Mouse (Mus musculus) heart, postnatal 0 days (tissue): ENCODE data around the gene Foxj3. TPM values are rescaled to one million over a fixed set of nuclear protein-coding genes. Genes with fewer than 3 reads are reported as not detected.

ENCODE experiments used
- ATAC-seq: fragments of 200-750 bp; cut with Nextera tagmentation; 2 replicates; pipeline ENCODE4 v1.8.0; 2017; ENCODE audit warnings: low read depth, moderate number of reproducible peaks, moderate library complexity; ENCODE audit not compliant: insufficient read depth
- DNase-seq: peaks from one replicate; pipeline ENCODE4 v3.0.0-alpha.2; 2016; ENCODE audit warnings: low spot score
- H3K27ac ChIP-seq: fragments of 300-500 bp; sonication (generic); 2 replicates; pipeline ENCODE4 v1.5.1; 2014; ENCODE audit warnings: low read depth, mild to moderate bottlenecking
- H3K27me3 ChIP-seq: fragments of 300-500 bp; sonication (generic); 2 replicates; pipeline ENCODE4 v1.6.1; 2014; ENCODE audit warnings: low read length, mixed read lengths; ENCODE audit not compliant: control insufficient read depth, insufficient read depth
- H3K36me3 ChIP-seq: fragments of 300-500 bp; sonication (generic); replicated peaks from 2 replicates; pipeline ENCODE4 v1.6.1; 2014; ENCODE audit warnings: low read length, mixed read lengths; ENCODE audit not compliant: control insufficient read depth, insufficient read depth
- H3K4me1 ChIP-seq: fragments of 300-500 bp; sonication (generic); 2 replicates; pipeline ENCODE4 v1.6.1; 2014; ENCODE audit warnings: antibody characterized with exemption; ENCODE audit not compliant: control insufficient read depth, insufficient read depth
- H3K4me2 ChIP-seq: fragments of 300-500 bp; sonication (generic); 2 replicates; pipeline ENCODE4 v1.6.1; 2014; ENCODE audit warnings: low read depth, mild to moderate bottlenecking, low read length, moderate library complexity
- H3K4me3 ChIP-seq: fragments of 300-500 bp; sonication (generic); 2 replicates; pipeline ENCODE4 v1.5.1; 2014; ENCODE audit warnings: low read depth, low read length
- H3K9ac ChIP-seq: fragments of 300-500 bp; sonication (generic); replicated peaks from 2 replicates; pipeline ENCODE4 v1.6.1; 2014; ENCODE audit warnings: low read depth, low read length, mixed read lengths
- H3K9me3 ChIP-seq: fragments of 300-500 bp; sonication (generic); replicated peaks from 2 replicates; pipeline ENCODE4 v1.6.1; 2016; ENCODE audit warnings: low read length; ENCODE audit not compliant: control insufficient read depth
- CTCF ChIP-seq: IDR thresholded peaks from 2 replicates; pipeline ENCODE4 v1.5.1; 2016; ENCODE audit warnings: antibody characterized with exemption, control low read depth, low read depth
- EP300 ChIP-seq: IDR thresholded peaks from 2 replicates; pipeline ENCODE4 v1.6.1; 2016; ENCODE audit warnings: antibody characterized with exemption, low read depth
- WGBS: fragments of 180-500 bp; shearing (Covaris S2); extraction: QIAGEN DNeasy Blood & Tissue Kit; methylation state at CpG from one replicate; pipeline ENCODE4 v1.1.7; 2014; 5-methylcytosine and 5-hydroxymethylcytosine counted together
- polyA plus RNA-seq: library from polyadenylated mRNA; unstranded; fragments of >200 nt; fragmentation: Nextera tagmentation; extraction: Ambion mirVana; gene quantifications from 2 replicates; pipeline ENCODE4 v1.2.1, GENCODE M21; 2015
- total RNA-seq: library from RNA; depleted of rRNA; stranded (reverse); fragments of >200 nt; gene quantifications from 2 replicates; pipeline ENCODE4 v1.2.3, GENCODE M21; 2014; ENCODE audit warnings: low replicate concordance

Gene Foxj3
- total and polyA plus RNA-seq, 2 experiments from 2014 or later = 10.7 to 16.6 TPM

GRCm38 (mm10) chr4:119657011-119657410 is 120.2 kb downstream of the Foxj3 start:
- no peak overlapping the region for H3K4me2 ChIP-seq
- 83% methylated on average over 1 of the region's 1 CpGs for WGBS

GRCm38 (mm10) chr4:119658246-119658645 is 121.4 kb downstream of the Foxj3 start:
- ATAC-seq = no peak
- H3K9ac ChIP-seq = no peak overlapping the region
- WGBS = 20% methylated on average over 2 of the region's 2 CpGs
- H3K4me2 ChIP-seq = no peak overlapping the region
- H3K9me3 ChIP-seq = peaks cover 5% of the 10 kb centered on the region; the same call in 1 of the 2 replicates
- no peak for DNase-seq
- no peaks in the 10 kb centered on the region for H3K27me3 ChIP-seq
- H3K4me3 ChIP-seq = no peak overlapping the region
- H3K36me3 ChIP-seq = no peaks in the 10 kb centered on the region
- no peak overlapping the region for H3K27ac ChIP-seq
- peaks cover 20% of the 10 kb centered on the region for H3K4me1 ChIP-seq
- no peak for TF ChIP-seq EP300
- no peak for TF ChIP-seq CTCF

More at GRCm38 (mm10) chr4:119657011-119657410, 120.2 kb downstream of the Foxj3 start:
- Histone ChIP-seq H3K36me3 (no peaks in the 10 kb centered on the region), H3K4me3 (no peak overlapping the region), H3K4me1 (peaks cover 11% of the 10 kb centered on the region), H3K27me3 (no peaks in the 10 kb centered on the region), H3K27ac (no peak overlapping the region), H3K9me3 (peaks cover 10% of the 10 kb centered on the region; the same call in 1 of the 2 replicates), H3K9ac (no peak overlapping the region)
- DNase-seq (no peak), ATAC-seq (no peak)
- TF ChIP-seq EP300 (no peak), CTCF (no peak)

GRCm38 (mm10) chr4:119658731-119659130 is 121.9 kb downstream of the Foxj3 start, which contains the start of gene Guca2b:
Gene Guca2b (minus strand): TSS chr4:119658954.
- no peak within 1 kb of the TSS for H3K4me2 ChIP-seq
- no peak within 1 kb of the TSS for H3K9ac ChIP-seq
- TF ChIP-seq CTCF (no peak), EP300 (no peak)
- peaks cover under 1% of the 10 kb centered on the region; the same call in 1 of the 2 replicates for H3K9me3 ChIP-seq
- no peak for DNase-seq
- WGBS = 82% methylated on average over 4 of the region's 4 CpGs
- no peak within 1 kb of the TSS for H3K4me3 ChIP-seq
- H3K27me3 ChIP-seq = no peaks in the 10 kb centered on the region
- no peak within 1 kb of the TSS for H3K27ac ChIP-seq
- peaks cover 20% of the 10 kb centered on the region for H3K4me1 ChIP-seq
- no peak for ATAC-seq
- no peaks in the 10 kb centered on the region for H3K36me3 ChIP-seq

DNA sequence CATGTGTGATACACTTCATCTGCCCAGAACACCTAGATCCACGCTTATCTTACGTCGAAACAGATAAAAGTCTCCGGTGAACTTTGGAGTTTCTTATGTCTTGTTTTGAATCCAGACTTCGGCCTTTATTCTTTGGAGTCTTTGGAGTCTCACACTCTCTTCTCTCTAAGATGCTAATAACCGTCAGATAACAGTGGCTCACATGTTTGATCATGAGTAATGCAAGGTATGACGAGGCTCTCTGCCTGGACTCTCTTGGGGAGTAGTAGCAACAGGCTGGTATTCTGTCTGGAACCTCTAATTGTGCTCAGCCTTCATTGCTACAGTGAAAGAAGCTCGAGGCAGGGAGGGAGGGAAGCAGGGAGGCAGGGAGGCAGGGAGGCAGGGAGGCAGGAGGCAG is 123.2 kb downstream of the Foxj3 start:
- no peak overlapping the region for H3K27ac ChIP-seq
- peaks cover 22% of the 10 kb centered on the region for H3K4me1 ChIP-seq
- H3K9ac ChIP-seq = no peak overlapping the region
- DNase-seq (no peak), ATAC-seq (no peak)
- H3K9me3 ChIP-seq = no peaks in the 10 kb centered on the region
- no peak overlapping the region for H3K4me2 ChIP-seq
- H3K4me3 ChIP-seq = no peak overlapping the region
- TF ChIP-seq EP300 = no peak
- TF ChIP-seq CTCF = no peak
- 80% methylated on average over 8 of the region's 8 CpGs for WGBS
- no peaks in the 10 kb centered on the region for H3K36me3 ChIP-seq
- no peaks in the 10 kb centered on the region for H3K27me3 ChIP-seq

DNA sequence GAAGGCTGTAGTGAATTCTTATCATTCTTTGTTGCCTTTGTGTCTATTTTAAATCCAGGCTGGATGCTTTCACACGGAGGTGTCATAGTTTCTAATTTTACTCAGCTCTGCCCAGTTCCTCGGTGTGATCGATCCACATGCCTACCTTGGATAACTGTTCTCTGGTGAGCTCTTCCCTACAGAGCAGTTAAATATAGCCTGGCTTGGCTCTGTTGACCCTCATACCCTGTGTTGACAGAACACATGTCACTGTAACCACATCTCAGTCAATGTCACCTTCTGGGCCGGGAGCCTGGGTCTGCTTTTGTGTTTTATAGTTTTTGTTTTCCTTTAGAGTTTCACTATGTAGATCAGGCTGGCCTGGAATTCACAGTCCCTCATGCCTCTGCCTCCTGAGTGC is 125.3 kb downstream of the Foxj3 start:
- H3K27ac ChIP-seq = peak overlapping the region; percentile 86
- H3K9me3 ChIP-seq = no peaks in the 10 kb centered on the region
- no peak overlapping the region for H3K4me3 ChIP-seq
- no peak overlapping the region for H3K4me2 ChIP-seq
- ATAC-seq (peak; percentile 88), DNase-seq (peak; percentile 75)
- no peak overlapping the region for H3K9ac ChIP-seq
- no peaks in the 10 kb centered on the region for H3K27me3 ChIP-seq
- TF ChIP-seq EP300 (peak; percentile 62; the same call in 1 of the 2 replicates), CTCF (no peak)
- no peaks in the 10 kb centered on the region for H3K36me3 ChIP-seq
- 20% methylated on average over 4 of the region's 4 CpGs for WGBS
- peaks cover 33% of the 10 kb centered on the region for H3K4me1 ChIP-seq

DNA sequence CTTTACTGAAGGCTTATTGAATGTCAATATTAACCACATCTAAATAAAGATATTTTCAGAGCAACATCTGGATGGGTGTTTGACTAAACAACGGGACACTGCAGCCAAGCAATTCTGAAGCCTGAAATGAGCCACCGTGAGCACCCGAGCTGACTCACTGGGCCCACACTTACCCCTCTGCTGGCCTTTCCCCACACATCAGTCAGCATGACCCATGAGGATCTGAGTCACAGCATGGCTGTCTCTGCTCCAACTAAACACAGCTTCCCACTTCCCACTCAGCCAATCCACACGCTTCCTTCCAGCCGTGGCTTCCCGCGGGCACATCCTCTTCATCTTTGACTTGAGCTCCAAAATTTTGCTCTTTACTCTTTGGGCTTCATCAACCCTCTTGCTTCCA is 126.2 kb downstream of the Foxj3 start:
- ATAC-seq (no peak), DNase-seq (no peak)
- Histone ChIP-seq H3K27me3 (no peaks in the 10 kb centered on the region), H3K9me3 (no peaks in the 10 kb centered on the region), H3K36me3 (no peaks in the 10 kb centered on the region), H3K4me1 (peaks cover 33% of the 10 kb centered on the region), H3K4me3 (no peak overlapping the region), H3K9ac (no peak overlapping the region), H3K27ac (peak overlapping the region; percentile 86), H3K4me2 (no peak overlapping the region)
- 63% methylated on average over 7 of the region's 7 CpGs for whole genome bisulfite sequencing
- TF ChIP-seq CTCF = no peak
- no peak for TF ChIP-seq EP300
